Mouse (Mus musculus) ovary, postnatal 36 days (tissue): Measurements from ENCODE around the gene Erbin.

Experiments used
- DNase-seq: peaks from one replicate; pipeline ENCODE4 v3.0.0; 2022; ENCODE audit warnings: low spot score, mixed read lengths

Gene Erbin

DNA sequence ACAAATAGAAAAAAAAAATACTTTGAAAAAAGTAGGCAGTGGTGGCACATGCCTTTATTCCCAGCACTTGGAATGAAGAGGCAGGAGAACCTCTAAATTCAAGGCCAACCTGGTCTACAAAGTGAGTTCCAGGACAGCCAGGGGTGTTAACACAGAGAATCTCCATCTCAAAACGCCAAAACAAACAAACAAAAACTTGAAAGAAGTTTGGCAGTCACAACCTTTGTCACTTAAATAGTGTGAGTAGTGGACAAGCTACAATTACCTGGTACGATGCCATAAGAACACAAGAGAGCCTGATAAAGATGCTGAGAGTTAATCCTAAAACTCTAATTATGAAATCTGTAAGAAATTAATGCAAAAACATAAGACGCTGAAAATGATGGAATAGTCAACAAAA, 8.0 kb downstream of the Erbin start:
- DNase-seq = no peak

DNA sequence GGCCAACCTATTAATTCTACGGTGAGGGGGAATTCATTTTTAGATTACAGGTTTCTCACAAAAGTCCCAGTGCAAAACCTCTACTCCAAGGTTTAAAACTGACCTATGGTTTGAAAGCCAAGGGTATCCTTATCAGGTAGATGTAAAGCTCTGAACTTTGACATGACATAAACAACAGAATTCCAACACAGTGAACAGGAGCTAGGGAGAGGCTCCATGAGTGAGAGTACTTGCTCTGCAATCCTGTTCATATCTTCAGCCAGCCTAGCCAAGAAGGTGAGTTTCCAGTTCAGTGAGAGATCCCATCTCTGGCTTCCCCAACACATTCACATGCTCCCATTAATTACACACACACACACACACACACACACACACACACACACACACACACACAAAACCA, 9.7 kb downstream of the Erbin start:
- no peak for DNase-seq

DNA sequence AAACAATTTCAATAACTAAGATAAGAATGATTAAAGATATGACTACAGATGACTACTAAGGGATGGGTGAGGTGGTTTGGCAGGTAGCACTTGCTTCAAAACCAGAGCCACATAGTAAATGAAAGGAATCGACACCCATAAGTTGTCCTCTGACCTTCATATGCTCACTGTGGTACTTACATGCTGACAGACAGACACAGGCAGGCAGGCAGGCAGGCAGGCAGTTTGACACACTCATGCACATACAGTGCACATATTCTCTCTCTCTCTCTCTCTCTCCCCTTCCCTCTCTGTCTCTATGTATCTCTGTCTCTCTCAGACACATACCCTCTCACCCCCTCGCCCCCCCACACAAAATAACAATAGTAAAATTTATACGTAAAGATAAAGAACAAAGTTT, 10.4 kb downstream of the Erbin start:
- no peak for DNase-seq

DNA sequence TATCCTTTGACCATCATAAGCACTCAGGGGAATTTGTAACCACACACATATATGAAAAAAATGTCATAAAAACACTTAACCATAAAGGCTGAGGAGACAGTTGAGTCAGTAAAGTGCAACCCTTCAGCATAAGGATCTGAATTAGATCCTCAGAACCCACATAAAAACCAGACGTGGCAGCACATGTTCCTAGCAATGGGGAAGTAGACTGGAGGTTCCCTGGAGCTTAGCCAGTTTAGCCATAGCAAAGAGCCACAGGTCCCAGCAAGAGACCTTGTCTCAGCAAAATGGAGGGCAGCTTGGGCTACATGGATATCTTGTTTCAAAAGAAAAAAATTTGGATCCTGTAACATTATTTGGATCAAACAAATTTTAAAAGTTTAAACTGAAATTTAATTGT, 20.3 kb downstream of the Erbin start:
- DNase-seq = no peak

DNA sequence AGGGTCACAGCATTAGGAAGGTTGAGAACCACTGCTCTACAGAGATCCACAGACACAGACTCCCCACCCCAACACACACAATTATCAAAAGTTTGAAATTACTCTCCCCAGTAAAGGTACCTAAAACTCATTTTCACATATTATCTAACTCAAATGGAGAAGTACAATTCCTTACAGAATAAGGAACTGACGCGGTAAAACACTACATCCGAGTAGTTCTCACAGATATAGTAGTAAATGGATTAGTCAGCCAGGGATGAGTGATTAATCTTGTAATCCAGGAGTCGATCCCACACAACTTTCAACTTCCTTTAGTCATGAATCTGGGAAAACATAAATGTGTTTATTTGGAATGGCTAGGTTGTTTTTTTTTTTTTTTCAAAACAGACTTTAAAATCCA, 22.7 kb downstream of the Erbin start:
- no peak for DNase-seq

DNA sequence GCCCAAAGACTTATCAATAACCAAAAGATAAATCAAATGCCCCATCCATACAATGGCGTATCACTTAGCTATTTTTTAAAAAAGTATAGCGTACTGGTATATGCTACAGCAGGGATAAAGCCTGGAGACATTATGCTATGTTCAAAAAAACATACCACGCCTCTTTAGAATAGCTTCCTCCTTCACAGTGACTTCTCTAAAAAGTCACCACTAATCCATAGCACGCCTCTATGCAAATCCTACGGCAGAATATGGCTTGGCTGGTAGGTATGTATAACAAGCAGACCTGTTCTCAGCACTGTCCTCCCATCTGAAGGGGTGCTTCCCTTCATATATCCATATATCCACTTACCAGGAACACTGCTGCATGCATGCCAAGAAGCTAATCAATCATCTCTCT, 27.2 kb downstream of the Erbin start:
- DNase-seq = no peak

DNA sequence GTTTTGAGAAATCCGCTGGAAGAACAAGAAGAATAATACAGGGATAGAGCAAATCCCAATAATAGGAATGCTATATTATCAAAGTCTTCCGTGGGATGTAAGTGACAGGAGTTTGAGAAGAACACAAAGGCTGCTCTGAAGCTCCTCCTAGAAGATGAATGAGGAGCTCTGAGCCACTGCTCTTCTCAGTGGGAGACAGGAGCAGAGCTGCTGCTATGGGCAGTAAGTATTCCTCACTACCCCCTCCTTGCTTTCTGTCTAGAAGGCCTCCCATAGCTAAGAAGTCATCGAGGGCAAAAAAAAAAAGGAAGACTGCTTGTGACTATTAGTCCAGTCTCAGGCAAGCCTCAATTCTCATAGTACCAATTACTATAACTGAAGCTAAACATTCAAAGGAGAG, 30.3 kb downstream of the Erbin start:
- DNase-seq = no peak

DNA sequence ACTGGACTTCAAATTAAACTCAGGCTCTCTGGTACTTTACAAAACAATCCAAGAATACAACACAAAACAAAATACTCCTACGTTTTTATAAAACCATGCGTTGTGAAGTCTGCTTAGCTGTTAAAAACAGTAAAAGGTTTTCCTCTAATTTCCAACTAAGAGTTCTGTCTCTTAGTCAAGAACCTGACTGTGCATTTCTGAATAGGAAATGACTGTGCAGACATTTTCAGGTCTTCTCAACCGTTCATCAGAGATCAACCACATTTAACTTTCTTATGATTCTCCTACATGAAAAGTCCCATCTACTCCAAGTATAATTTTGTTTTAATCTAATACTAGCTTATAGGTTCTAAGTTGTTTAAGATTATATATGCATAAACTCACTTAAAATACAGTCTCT, 33.8 kb downstream of the Erbin start:
- DNase-seq = no peak

DNA sequence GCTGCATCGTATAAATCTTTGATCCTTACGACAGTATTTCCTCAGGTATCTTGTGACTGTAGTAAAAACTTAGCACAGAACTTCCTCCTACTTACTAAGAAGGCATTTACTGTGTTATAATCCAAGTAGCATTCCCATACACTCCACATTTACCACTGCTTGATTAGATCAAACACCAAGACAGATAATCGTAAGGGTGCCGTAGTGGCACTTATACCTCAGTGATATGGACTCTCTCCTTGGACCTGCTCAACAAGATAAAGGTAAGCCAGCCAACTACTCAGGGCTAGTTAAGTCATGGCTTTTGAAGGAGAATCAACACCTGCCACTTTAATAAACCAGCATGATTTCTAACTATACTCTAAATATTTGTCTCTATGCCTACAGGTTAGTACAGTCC, 39.1 kb downstream of the Erbin start:
- no peak for DNase-seq

DNA sequence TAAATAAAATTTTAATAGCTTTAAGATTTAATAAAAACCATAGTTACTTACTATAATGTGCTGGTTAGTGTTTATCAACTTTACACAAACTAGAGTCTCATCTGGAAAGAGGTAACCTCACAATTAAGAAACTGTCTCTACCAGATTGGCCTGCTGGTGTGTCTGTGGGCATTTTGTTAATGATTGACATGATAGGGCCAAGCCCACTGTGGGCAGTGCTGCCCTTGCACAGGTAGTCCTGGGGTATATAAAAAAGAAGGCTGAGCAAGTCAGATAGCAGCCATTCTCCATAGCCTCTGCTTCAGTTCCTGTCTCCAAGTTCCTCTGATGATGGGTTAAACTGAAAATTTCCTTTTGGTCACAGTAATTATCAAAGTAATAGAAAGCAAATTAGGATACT, 43.6 kb downstream of the Erbin start:
- no peak for DNase-seq

DNA sequence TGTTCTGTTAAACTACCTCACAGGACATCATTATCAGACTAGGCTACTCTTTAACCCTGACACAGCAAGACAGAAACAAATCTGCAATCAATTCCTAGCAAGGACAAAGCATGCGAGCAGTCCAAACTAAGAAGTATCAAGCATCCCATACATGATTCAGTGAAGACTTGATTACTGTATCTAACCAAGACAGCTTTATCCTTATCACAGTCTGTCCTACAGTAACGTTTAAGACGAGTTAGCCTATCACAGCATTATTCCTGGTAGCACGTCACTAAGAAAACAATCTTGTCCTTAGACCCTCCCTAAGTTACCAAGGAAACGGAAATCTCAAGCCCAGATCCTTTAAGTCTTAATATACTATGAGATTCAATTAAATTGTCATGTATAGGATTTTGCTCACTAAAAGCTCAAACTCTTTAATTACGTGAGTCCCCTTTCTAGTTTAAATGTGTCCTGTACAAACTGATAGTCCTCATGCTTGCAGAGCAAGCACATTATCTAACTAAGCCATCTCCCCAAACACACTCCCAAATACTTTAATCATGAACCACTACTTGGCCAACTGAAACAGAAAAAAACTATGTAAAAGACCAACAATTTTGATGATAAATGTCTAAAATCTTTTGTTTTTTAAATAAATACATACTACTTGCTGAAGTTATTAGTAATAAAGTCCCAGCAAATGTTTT, 44.3 kb downstream of the Erbin start:
- DNase-seq = no peak

DNA sequence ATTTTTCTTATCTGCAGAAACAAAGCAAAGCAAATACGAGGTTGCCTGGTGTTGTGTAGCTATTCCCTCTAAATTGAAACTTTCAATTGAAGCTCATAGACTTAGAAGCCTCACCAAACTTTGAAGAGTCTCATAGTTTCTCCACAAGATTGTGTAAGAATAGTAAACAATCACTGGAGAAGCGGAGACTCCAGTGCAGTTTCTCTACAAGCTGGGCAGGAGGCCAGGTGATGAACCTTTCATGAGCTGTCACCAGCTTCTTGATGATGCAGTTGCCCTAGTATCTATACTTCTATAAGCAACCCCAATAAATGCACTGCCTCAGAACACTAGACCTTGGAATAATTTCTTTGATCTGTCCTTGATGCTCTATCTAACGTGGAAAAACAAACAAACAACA, 49.5 kb downstream of the Erbin start:
- DNase-seq = peak; percentile 19

DNA sequence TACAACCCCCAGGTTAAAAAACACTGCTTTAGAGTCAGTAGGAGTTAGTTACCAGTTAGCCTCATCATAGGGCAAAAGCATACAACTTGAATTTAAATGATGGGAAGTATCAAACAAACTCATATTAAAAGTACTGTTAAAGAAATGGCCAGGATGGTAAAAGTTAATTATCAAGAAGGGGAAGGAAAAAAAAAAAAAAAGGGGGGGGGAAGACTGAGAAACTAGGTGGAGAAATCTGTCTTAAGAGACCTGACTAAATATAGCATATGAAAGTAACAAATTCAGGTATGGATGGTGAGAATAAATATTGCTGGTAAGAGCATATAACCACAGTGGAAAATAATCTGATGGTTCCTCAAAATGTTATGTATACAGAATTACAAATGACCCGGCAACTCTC, 50.2 kb downstream of the Erbin start:
- no peak for DNase-seq

DNA sequence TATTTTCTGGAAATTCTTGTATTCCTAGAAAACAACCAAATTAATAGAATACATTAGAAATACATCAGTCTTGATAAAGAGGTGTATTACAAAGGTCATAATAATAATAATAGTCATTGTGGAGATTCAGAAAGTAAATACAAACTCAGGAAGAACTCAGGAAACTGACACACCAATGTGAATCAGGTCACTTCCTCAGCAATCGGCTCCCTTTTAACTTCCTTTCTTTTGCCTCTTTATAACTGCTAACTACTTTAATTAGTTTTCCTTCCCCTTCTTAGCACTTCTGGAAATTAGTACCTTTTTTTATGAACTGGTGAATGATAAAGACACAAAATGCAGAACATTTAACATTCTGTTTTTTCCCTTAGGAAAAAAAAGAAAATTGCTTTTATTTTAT, 51.4 kb downstream of the Erbin start:
- DNase-seq = no peak

DNA sequence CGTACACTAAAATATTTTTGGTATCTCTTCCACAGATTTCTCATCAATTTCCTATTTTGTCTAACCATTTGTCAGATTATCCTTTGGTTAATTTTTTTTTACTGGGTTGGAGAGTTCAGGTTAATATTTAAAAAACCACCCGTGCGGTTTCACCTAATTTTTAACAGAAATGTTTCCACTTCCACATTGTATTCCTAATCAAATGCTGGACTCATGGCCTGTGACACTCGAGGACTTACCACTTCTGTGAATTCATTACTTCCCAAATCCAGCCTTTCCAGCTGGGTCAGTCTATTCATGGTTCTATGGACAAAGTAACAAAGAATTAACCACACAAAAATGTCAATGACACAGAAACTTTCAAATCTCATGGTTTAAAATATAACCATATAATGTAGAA, 58.3 kb downstream of the Erbin start:
- no peak for DNase-seq

DNA sequence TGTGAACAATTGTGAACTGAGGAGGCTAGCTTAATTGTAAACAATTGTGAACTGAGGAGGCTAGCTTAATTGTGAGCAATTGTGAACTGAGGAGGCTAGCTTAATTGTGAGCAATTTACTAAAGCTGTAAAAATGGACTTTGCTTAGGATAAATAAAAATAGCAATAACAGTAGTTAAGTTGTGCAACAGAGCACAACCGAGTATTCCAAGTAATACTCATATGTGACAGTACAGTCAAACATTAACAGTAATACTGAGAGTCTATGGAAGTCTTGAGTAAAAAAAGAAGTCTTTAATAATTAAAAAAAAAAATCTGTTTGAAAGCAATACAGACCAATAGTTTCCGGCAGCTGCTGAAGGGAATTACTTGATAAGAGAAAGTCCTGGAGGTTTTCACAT, 61.3 kb downstream of the Erbin start:
- no peak for DNase-seq

DNA sequence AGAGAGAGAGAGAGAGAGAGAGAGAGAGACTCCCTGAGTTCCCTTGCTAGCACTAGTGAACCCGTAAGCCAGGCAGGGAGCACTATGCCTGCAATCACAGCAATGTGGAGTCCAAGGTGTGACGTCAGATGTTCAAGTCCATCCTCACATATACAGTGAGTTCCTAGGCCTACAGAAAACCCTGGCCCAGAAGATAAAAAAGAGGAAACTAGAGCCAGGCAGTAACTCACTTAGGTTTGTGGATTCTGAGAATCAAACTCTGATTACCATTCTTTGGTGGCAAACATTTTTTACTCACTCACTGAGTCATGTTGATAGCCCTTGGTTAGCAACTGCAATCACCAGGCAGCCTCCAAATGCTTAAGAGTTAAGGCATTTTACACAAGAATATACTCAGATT, 72.7 kb downstream of the Erbin start:
- DNase-seq = no peak

DNA sequence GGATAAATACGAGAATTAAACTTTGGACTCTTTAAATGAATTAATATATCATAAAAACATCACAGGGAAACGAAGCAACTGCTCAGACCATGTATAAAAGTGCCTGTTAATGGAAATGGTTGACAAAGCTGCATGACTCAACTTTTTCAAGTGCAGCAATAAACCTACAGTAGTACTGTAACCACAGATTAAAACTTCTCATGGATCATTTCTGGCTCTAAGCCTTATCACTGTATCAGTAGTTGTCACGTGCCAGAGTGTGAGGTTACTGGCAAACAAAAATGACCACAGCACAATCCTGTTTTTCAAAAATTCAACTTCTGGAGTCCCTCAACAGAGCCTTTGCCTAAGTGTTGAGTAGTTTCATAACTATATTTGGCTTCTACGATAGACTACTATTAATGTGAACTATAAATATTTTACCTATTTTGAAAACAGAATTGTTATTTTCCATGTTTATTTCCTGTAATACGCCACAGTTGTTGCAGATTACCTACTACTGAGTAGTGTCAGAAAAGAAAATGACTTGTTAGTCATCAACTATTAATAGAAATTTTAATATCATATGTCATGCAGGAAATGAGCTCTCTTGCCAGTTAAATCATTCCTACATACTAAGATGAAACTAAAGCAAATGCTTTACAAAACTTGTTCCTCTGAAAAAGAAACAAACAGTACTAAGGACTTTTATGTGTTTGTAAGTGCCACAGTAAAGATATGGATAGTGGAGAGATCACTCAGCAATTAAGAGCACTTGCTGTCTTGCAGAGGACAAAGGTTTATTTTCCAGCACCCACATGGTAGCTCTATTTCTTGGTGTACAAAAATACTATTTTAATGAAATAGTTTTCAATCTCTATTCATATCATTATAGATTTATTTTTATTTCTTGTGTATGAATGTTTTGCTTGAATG, 78.8 kb downstream of the Erbin start:
- DNase-seq = no peak

DNA sequence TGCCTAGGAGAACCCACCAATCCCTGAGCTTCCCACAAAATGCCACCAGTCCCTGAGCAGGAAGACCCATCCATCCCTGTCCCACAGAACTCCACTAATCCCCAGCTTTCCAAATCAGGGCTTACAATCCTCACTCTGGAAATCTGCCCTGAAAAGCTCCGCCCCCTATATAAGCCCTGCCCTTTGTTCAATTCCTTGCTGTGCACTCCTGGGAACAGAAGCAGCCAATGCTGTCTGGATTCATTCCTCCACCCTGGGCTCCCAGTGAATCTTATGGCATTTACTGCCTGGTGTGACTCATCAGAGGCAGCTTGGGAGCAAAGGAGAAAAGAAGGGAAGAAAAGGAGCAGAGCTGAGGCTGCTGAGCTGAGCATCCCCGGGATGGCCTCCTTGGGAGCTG, 81.7 kb downstream of the Erbin start:
- no peak for DNase-seq

DNA sequence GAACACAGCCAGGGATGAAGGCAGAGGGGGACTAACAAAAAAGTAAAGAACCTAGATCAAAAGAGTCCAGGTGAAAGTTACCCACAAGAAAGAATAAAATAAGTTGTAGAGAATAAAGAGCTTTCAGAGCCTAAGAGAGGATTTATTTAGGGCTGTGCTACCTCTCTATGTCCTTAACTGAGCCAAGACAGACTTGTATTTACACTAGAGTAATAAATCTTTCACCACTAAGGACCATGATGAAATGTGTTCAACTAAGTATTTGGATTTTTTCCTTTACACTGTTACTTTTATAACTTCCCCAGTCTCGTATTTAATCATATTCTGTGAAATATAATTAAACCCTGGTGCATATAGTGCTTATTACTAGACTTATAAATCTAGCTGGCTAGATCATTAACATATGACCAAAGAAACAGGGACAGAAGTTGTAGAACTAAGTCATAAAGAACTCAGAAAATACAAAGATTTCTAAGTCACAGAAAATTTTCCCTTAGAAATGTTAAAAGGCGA, 90.6 kb downstream of the Erbin start:
- no peak for DNase-seq

DNA sequence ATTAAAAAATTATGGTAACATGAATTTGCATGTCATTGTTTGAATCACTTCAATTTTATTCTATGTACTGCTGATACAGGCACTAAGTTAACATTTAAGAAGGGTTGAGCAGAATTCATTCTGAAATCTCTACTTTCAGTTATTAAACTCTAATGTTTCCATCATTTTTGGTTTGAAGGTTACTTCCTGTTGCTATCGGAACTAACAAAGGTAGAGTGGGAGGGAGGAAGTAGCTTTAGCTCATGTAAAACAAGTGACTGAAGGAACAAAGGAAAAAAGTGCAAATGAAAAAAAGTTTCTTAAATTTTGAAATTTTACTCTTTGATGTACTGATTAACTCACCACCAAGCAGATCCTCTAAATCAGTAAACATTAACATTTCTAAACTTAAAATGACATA, 98.0 kb downstream of the Erbin start:
- no peak for DNase-seq

DNA sequence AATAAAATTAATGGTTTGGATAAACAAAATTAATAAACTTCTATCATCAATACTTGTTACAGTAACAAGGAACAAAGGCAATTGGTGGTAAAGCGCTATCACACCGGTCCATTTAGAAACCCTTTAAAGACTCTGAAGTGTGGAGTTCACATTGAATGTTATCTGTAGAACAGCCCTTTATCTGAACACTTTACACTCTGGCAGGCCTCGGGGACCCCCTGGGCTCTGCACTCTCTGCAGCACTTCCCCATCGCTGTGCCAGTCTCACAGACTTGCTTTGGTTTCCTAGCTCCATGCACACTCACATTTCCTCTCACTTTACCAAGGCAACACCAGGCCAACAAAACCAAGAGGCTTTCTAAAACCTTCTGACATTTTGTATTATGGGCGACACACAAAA, 100.9 kb downstream of the Erbin start:
- no peak for DNase-seq

DNA sequence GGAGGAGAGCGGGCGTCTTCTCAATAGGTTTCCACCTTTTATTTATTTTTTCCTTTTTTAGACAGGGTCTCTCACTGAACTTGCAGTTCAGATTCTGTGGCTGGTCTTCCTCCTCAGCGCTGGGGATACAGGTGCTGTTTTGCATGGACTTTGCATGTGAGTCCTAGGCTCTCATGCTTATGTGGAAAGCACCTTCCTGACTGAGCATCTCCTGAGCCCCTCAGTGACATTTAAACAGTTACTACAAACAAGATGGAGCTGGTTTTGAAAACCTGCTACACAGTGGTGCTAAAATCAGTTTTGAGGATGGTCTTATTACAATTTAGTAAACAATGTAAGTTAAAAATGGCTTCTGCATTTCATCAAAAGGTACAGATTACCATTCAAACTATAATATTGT, 102.4 kb downstream of the Erbin start:
- DNase-seq = no peak

DNA sequence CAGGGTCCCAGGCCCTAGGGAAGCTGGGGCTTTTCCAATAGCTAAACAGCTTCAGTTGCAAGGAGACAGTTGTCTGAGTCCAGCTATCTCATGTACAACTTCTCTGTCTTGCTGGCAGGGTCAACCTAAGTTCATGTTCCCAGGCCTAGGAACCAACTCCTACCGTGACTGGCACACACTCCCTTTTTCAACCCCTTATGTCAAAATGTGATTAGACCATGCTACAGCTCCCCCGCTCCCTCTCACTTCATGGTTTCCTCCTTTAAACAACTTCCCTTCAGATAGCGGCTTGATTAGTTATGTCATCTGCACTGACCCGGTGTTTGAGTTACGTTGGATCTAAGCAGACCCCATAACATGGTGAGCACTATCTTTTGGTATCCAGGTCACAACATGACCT, 112.8 kb downstream of the Erbin start:
- DNase-seq = no peak
